Mouse (Mus musculus) adrenal gland, postnatal 14 days (tissue): ENCODE results near the gene Arf1. TPM values are rescaled to one million over a fixed set of nuclear protein-coding genes. Genes with fewer than 3 reads are reported as not detected.

ENCODE experiments used
- DNase-seq: peaks from one replicate; pipeline ENCODE4 v3.0.0; 2021; ENCODE audit warnings: mixed read lengths
- total RNA-seq: library from RNA; stranded (reverse); gene quantifications from 2 replicates; pipeline ENCODE4 v1.2.3, GENCODE M21; 2021

Arf1 gene
- total RNA-seq, 1 experiment from 2014 or later, result 354 TPM

GRCm38 (mm10) chr11:59191231-59192058 is 36.6 kb downstream of the Arf1 start:
- DNase-seq, result peak; percentile 95

- DNase-seq, result no peak
Measured at GRCm38 (mm10) chr11:59187706-59188105, 40.4 kb downstream of the Arf1 start.

- no peak for DNase-seq
Measured at GRCm38 (mm10) chr11:59185490-59185889, 42.6 kb downstream of the Arf1 start.

DNA sequence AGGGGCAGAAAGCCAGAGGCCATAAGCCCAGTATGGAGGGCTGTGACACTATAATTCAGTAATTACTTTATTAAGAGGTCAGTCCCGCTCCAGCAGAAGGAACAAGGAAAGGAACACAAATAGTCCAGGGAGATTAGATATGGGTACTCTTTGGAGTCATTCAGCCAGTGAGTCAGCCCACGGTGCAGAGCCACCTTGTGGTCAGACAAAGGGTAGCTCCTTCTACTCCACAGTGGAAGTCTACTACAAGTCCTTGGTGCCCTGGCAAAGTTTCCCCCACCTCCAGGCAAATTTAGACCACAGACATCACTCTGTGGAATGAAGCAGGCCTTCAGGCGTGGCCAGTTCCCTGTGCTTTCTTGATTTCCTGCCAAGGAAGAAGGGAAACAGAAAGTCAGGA is 44.2 kb downstream of the Arf1 start:
- DNase-seq, result peak; percentile 76

- DNase-seq, result peak; percentile 78
Measured at GRCm38 (mm10) chr11:59182864-59183331, 45.2 kb downstream of the Arf1 start, which contains the start of gene Gjc2. Gene Gjc2 (minus strand): TSS chr11:59183213.

DNA sequence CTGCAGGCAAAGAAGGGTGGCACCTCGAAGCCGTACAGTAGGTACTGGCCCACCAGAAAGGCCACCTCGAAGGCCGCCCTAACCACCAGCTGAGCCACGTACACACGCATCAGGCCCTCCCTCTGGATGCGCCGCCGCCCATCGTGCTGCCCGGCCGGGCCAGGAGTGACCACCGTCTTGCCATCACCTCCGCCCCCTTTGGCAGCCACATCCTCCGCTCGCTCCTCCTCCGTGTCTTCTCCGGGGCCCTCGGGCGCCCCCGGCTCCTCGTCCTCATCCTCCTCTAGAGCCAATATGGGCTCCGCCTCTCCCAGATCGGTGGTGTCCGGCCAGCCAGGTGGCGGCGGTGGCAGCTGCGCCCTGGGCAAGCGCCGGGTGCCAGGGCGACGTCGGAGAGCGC is 51.1 kb downstream of the Arf1 start:
- no peak for DNase-seq

- DNase-seq, result no peak
Measured at GRCm38 (mm10) chr11:59176475-59176874, 51.6 kb downstream of the Arf1 start.

DNA sequence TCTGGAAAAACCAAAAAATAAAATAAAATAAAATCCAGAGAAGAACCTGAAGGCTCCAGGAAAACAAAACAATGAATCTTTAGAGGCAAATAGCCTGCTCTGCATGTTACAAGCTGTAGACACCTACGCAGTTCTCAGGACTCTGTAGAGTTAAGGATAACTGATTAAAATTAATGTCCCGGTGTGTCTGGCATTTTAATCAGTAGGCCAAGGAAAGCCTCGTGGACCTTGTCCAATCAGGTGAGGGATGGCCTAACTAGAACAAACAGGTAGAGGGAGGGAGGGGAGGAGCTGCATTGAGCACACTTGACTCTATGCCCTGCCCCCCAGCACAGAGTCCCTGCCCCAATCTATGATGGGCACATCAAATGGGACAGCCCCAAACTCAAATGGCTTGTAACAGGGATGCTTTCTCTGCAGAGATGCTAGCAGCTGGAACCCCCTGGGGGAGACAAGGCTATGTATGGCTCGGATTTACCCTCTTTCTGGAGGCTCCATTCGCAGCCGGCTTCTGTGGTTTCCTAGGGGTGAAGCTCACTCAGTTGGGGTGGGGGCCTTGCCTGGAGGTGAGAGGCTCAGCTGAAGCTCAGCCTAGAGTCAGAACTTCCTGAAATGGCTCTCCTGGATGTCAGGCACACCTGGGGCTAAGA is 53.8 kb downstream of the Arf1 start:
- no peak for DNase-seq

GRCm38 (mm10) chr11:59170549-59170948 is 57.5 kb downstream of the Arf1 start:
- DNase-seq, result no peak

DNA sequence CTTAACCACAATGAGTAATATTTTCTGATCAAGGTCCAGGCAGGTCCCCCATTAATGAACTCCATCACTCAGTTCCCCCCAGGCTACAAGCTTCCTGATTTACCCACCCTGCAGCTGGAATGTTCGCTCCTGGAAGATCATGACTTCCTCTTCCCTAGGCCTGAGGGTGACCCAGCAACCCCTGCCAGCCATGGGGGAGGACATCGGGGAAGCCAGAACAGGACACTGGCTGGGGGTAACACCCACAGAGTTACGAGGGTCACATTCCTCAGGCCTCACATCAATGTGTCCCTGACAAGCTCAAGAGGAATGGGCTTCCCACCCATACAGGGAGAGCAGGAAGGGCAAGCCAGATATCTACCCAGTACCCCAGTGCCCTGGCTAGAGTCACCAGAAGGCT is 58.3 kb downstream of the Arf1 start:
- no peak for DNase-seq

DNA sequence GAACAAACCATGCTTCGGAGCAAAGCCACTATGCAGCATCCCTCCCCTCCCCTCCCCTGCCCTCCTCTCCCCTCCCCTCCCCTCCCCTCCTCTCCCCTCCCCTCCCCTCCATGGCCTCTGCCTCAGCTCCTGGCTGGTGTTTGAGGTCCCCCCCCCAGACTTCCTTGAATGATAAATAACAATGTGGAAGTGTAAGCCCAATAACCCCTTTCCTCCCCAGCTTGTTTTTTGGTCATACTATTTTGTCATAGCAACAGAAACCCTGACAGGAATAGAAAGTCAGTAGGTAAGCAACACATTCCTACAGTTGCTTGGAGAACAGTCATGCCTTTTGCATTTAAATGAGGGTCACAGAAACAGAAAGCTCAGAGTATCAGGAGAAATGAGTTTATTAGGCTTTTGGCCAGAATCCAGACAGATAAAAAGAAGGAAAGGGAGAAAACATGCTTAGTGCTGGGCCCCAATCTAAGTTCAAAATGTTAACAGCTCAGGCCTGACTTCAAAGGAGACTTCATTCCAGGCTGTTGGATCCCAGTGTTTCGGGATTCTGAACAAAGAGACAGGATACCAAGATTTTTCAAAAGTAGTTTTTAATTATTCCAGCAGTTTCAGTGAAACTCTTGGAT is 62.3 kb downstream of the Arf1 start:
- DNase-seq, result no peak

GRCm38 (mm10) chr11:59164384-59164783 is 63.7 kb downstream of the Arf1 start:
- no peak for DNase-seq

DNA sequence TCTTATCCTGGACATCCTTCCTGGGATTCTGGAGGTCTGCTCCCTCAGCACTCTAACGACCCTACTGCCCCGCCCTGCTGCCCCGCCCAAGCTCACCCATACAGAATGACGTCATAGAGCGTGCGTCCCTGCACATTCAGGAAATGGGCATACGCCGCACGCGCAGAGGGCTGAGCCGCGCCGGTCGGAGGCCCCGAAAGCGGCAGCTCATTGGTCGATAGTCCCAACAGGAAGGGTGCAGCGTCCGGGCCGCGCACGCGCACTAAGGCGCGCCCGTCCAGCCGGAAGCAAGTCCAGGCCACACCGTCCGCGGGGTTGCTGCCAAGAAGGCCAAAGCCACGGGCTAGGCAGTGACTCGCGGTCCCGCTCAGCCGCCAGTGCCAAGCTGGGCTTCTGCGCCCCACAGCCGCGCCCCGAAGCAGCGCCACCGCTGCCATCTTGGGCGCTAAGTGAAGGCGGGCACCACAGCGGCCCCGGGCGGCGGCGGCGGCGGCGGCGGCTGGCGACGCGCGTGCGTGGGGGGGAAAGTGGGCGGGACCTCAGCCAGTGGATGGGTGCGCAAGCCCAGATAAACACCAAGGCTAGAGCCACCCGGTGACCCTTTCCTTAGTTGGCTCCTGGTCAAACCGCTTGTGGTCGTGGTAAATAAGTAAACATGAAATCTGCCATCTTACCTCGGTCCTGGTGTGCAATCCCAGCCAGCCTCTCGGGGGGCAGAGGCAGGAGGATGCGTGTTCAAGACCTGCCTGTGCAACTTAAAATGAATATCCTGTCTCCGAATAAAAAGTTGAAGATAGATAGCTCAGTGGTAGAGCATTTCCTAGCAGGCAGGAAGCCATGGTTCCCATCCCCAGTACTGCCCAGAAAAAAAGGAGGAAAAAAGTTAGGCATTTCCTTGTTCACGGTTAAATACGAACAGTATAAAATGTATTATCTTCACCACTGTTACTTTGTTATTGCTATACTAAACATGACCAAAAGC is 64.5 kb downstream of the Arf1 start, which contains the start of gene Iba57:
Iba57 (minus strand) TSS at position 485 of the 982 bp plus-strand sequence.
- DNase-seq, result peak; percentile 98

DNA sequence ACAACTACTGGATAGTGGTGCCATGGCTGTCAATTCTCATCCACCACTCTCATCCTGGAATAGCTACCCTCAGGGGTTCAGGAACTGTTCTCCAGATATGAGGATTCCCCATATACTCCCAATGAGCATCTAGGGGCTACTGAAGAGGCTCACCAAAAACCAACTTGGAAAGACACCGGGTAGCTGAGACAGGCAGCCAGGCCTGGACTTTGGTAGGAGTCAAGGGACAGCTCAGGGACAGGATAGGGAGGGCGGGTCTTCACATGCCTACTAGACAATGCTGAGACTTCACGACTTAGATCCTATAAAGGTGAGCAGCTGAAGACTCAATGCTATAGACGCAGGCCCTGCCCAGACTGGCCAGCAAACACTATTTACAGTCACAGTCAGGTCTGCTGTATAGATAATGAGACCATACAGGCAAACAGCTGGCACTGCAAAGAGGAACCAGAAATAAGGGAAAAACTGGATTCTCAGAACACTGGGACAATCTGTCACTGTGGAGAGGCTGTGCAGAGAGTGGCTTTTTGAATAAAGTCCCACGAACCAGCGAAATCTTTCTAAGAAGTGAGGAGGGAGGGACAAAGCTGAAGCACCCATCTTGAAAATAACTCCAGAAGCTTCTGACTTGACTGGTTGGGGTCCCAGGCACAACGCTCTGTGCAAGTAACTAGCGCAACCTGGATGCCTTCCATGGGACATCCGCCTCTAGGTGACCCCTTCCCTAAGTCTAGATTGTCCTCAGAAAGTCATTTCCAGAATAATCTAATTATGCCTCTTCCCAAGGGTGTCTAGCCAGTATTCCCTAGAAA is 65.4 kb downstream of the Arf1 start:
- no peak for DNase-seq

Other genes with a start within 250 kb of the Arf1 start
- 0.98 and 1.1 TPM in 2 replicates for gene Obscn, start 91.9 kb downstream of the Arf1 start, total RNA-seq
- 18.3 and 19.4 TPM in 2 replicates for gene Iba57, start 64.5 kb downstream of the Arf1 start, total RNA-seq
- 0.30 and 0.56 TPM in 2 replicates for gene Gjc2, start 45.1 kb downstream of the Arf1 start, total RNA-seq
- gene Guk1, start 36.1 kb downstream of the Arf1 start, total RNA-seq, result 69.1 and 71.8 TPM in 2 replicates
- gene Mrpl55, start 25.8 kb downstream of the Arf1 start, total RNA-seq, result 68.3 and 69.2 TPM in 2 replicates
- 27.1 and 29.1 TPM in 2 replicates for gene 2310033P09Rik, start 19.9 kb downstream of the Arf1 start, total RNA-seq
- gene Wnt3a, start 62.5 kb upstream of the Arf1 start, total RNA-seq, result not detected in 2 replicates
- 0.98 and 1.1 TPM in 2 replicates for gene Wnt9a, start 78.7 kb upstream of the Arf1 start, total RNA-seq
- gene Prss38, start 147.4 kb upstream of the Arf1 start, total RNA-seq, result not detected in 2 replicates
- 7.9 and 9.5 TPM in 2 replicates for gene Jmjd4, start 221.8 kb upstream of the Arf1 start, total RNA-seq
- 59.3 and 60.9 TPM in 2 replicates for gene Snap47, start 222.9 kb upstream of the Arf1 start, total RNA-seq
- gene Zfp867, start 244.2 kb upstream of the Arf1 start, total RNA-seq, result 4.2 and 4.7 TPM in 2 replicates